Mouse (Mus musculus): Measurements from ENCODE around the gene Zkscan2. TPM values are rescaled to one million over a fixed set of nuclear protein-coding genes. Genes with fewer than 3 reads are reported as not detected.

Zkscan2 gene
- total and polyA plus RNA-seq, 3 experiments = not detected

DNA sequence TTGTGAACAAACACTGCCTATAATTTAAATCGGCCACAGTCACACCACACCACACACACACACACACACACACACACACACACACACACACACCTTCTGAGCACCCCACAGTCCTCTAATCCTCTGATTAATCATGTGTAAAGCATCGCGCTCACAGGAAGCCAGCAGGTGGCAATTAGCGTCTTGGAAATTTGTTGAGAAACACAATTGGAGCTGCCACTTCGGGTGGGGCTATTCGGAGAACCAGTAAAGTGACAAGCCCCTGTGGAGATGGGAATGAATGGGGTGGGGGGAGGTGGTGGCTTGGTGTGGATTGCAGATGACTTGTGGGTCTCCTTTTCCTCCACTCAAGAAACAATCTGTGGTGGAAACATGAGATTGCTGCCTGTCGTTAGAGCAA is 7.7 kb upstream of the Zkscan2 start:
- Histone ChIP-seq H3K4me1 (ENCODE audit: control insufficient read depth in 1 of 2, insufficient read depth in 2 of 2) (no peaks in the 10 kb centered on the region), H3K4me3 (replicated peaks in 1 of 3; ENCODE audit: low read depth in 2 of 3, low read length in 2 of 3, poor library complexity in 1 of 3) (no peak overlapping the region), H3K36me3 (replicated peaks in 1 of 2; ENCODE audit: control insufficient read depth in 1 of 2, insufficient read depth in 1 of 2, low read length in 1 of 2) (no peaks in the 10 kb centered on the region), H3K4me2 (ENCODE audit: insufficient read depth, low read depth, poor library complexity, severe bottlenecking) (no peak overlapping the region), H3K9ac (ENCODE audit: insufficient read depth, low read depth) (no peak overlapping the region), H3K9me3 (replicated peaks; ENCODE audit: low read length) (peaks cover 3% of the 10 kb centered on the region), H3K27me3 (replicated peaks) (peaks cover 54% of the 10 kb centered on the region), H3K27ac (ENCODE audit: insufficient read depth, low read depth) (no peak overlapping the region), H3K79me2 (replicated peaks; ENCODE audit: control insufficient read depth, extremely low read depth, insufficient read depth, poor library complexity, severe bottlenecking) (no peaks in the 10 kb centered on the region)
- no peak for DNase-seq (ENCODE audit: extremely low read depth)
- TF ChIP-seq MEF2A (IDR thresholded peaks at IDR 0.05; ENCODE audit: borderline replicate concordance, low read depth, low read length) (no peak), NRF1 (IDR thresholded peaks at IDR 0.05; ENCODE audit: low read depth, low read length) (no peak), ZKSCAN1 (IDR thresholded peaks at IDR 0.05; ENCODE audit: borderline replicate concordance, low read depth, low read length) (no peak), SMC3 (IDR thresholded peaks at IDR 0.05; ENCODE audit: low read depth, low read length) (no peak), ZMIZ1 (IDR thresholded peaks at IDR 0.05; ENCODE audit: low read depth, low read length) (no peak), E2F4 (IDR thresholded peaks at IDR 0.05; ENCODE audit: insufficient replicate concordance, low read depth, low read length) (no peak), RCOR1 (conservative IDR thresholded peaks at IDR 0.05; ENCODE audit: low read depth, low read length) (no peak), ZC3H11A (IDR thresholded peaks at IDR 0.05; ENCODE audit: low read depth, low read length) (no peak), POLR2AphosphoS2 (IDR thresholded peaks at IDR 0.05; ENCODE audit: low read depth, low read length) (no peak), MYC (IDR thresholded peaks at IDR 0.05; ENCODE audit: low read depth, low read length) (no peak)
- in situ Hi-C loops (cut with MboI; ENCODE audit: low pct_ligation_motif_present, low pct_unique_long_range_greater_than_20kb, low sequenced_read_pairs) (no loop called here), dilution Hi-C loops (cut with MboI; ENCODE audit: extremely low pct_ligation_motif_present, extremely low pct_unique_long_range_greater_than_20kb, low sequenced_read_pairs) (no loop called here)

DNA sequence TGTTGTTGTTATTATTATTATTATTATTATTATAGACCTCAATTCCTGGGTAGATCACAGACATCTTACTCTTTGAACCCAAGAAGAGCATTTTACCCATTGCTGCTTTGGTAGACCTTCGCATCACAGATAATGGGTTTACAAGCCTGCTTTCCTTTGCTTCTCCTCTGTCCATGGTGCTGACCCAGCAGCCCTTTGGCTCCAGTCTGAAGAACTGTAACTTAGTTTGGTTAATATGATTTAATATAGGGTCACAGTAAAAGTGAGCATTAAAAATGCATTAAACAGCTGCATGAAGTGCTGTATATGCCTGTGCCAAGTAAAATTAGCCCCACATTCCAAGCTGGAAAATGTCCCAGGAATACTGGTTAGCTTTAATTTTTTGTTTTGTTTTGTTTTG is 3.1 kb upstream of the Zkscan2 start:
- in situ Hi-C loops (cut with MboI; ENCODE audit: low pct_ligation_motif_present, low pct_unique_long_range_greater_than_20kb, low sequenced_read_pairs) = no loop called here
- Histone ChIP-seq H3K79me2 (replicated peaks; ENCODE audit: control insufficient read depth, extremely low read depth, insufficient read depth, poor library complexity, severe bottlenecking) (no peaks in the 10 kb centered on the region), H3K36me3 (replicated peaks in 1 of 2; ENCODE audit: control insufficient read depth in 1 of 2, insufficient read depth in 1 of 2, low read length in 1 of 2) (no peaks in the 10 kb centered on the region), H3K9me3 (replicated peaks; ENCODE audit: low read length) (peaks cover 7% of the 10 kb centered on the region), H3K9ac (ENCODE audit: insufficient read depth, low read depth) (no peak overlapping the region), H3K27ac (ENCODE audit: insufficient read depth, low read depth) (no peak overlapping the region), H3K4me1 (ENCODE audit: control insufficient read depth in 1 of 2, insufficient read depth in 2 of 2) (no peaks in the 10 kb centered on the region), H3K4me2 (ENCODE audit: insufficient read depth, low read depth, poor library complexity, severe bottlenecking) (no peak overlapping the region), H3K27me3 (replicated peaks) (peaks cover 44% of the 10 kb centered on the region), H3K4me3 (replicated peaks in 1 of 3; ENCODE audit: low read depth in 2 of 3, low read length in 2 of 3, poor library complexity in 1 of 3) (no peak overlapping the region)
- TF ChIP-seq NELFE (IDR thresholded peaks at IDR 0.05; ENCODE audit: low read depth, low read length) (no peak), MAFK (IDR thresholded peaks at IDR 0.05; ENCODE audit: insufficient replicate concordance, low read length) (no peak), MEF2A (IDR thresholded peaks at IDR 0.05; ENCODE audit: borderline replicate concordance, low read depth, low read length) (no peak), MYC (IDR thresholded peaks at IDR 0.05; ENCODE audit: low read depth, low read length) (no peak), TBP (conservative IDR thresholded peaks at IDR 0.05; ENCODE audit: low read depth, low read length) (no peak), SIN3A (IDR thresholded peaks at IDR 0.05; ENCODE audit: low read length) (no peak), HCFC1 (IDR thresholded peaks at IDR 0.05; ENCODE audit: low read depth, low read length) (no peak), UBTF (IDR thresholded peaks at IDR 0.05; ENCODE audit: low read depth, low read length) (no peak)
- peak; percentile 24 for DNase-seq (ENCODE audit: extremely low read depth)
- dilution Hi-C loops (cut with MboI; ENCODE audit: extremely low pct_ligation_motif_present, extremely low pct_unique_long_range_greater_than_20kb, low sequenced_read_pairs) = no loop called here
